Mouse (Mus musculus) stomach, embryonic 14.5 days (tissue): ENCODE results near the gene Ccn5. TPM values are rescaled to one million over a fixed set of nuclear protein-coding genes. Genes with fewer than 3 reads are reported as not detected.

ENCODE experiments used
- ATAC-seq: fragments of 200-750 bp; cut with Nextera tagmentation; 2 replicates; pipeline ENCODE4 v1.8.0; 2017; ENCODE audit warnings: low read depth, moderate TSS enrichment; ENCODE audit not compliant: insufficient number of reproducible peaks, insufficient read depth, low FRiP score
- H3K27ac ChIP-seq: fragments of 300-500 bp; sonication (generic); 2 replicates; pipeline ENCODE4 v1.5.1; 2014; ENCODE audit warnings: mild to moderate bottlenecking, low read length, moderate library complexity, mixed read lengths
- H3K27me3 ChIP-seq: fragments of 300-500 bp; sonication (generic); 2 replicates; pipeline ENCODE4 v1.6.1; 2014; ENCODE audit warnings: low read length, control low read depth, mixed read lengths; ENCODE audit not compliant: control insufficient read depth, insufficient read depth
- H3K36me3 ChIP-seq: fragments of 300-500 bp; sonication (generic); 2 replicates; pipeline ENCODE4 v1.6.1; 2014; ENCODE audit warnings: mild to moderate bottlenecking, control low read depth, low read length, moderate library complexity, mixed read lengths; ENCODE audit not compliant: control insufficient read depth, insufficient read depth
- H3K4me1 ChIP-seq: fragments of 300-500 bp; sonication (generic); 2 replicates; pipeline ENCODE4 v1.6.1; 2014; ENCODE audit warnings: low read length, control low read depth, mixed read lengths; ENCODE audit not compliant: control insufficient read depth, insufficient read depth
- H3K4me2 ChIP-seq: fragments of 300-500 bp; sonication (generic); replicated peaks from 2 replicates; pipeline ENCODE4 v1.6.1; 2014; ENCODE audit warnings: low read depth, low read length, control low read depth
- H3K4me3 ChIP-seq: fragments of 300-500 bp; sonication (generic); 2 replicates; pipeline ENCODE4 v1.5.1; 2014; ENCODE audit warnings: low read depth, low read length, control low read depth
- H3K9ac ChIP-seq: fragments of 300-500 bp; sonication (generic); replicated peaks from 2 replicates; pipeline ENCODE4 v1.6.1; 2014; ENCODE audit warnings: low read depth, mild to moderate bottlenecking, control low read depth, low read length, moderate library complexity, mixed read lengths
- H3K9me3 ChIP-seq: fragments of 300-500 bp; sonication (generic); 2 replicates; pipeline ENCODE4 v1.6.1; 2016; ENCODE audit warnings: low read depth, low read length, control low read depth; ENCODE audit not compliant: control insufficient read depth
- WGBS: fragments of 180-500 bp; shearing (Covaris S2); extraction: QIAGEN DNeasy Blood & Tissue Kit; methylation state at CpG from one replicate; pipeline ENCODE4 v1.1.7; 2014; 5-methylcytosine and 5-hydroxymethylcytosine counted together
- polyA plus RNA-seq: library from polyadenylated mRNA; unstranded; fragments of >200 nt; fragmentation: Nextera tagmentation; extraction: Ambion mirVana; gene quantifications from 2 replicates; pipeline ENCODE4 v1.2.1, GENCODE M21; 2014

The Ccn5 gene
- 0.14 and 0.52 TPM in 2 replicates for polyA plus RNA-seq

DNA sequence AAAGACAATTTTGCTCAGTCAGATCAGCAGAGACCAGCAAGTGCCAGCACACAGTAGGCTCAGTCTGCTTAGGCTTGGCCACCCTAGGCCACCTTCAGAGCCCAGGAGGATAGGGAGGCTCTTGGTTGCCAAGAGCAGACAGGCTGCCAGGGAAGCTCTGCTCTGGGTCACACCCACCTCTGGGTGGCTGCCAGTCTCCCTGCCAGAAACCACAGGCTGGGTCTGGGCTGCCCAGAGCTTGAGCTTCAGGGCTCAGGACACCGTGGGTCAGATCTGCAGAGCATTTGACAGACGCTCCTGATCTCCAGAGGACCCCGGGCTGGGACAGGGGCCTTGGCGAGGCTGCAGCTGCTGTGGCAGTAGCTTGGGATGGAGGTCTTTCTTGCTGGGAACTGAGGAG lies at the start of gene Ccn5:
Ccn5 (plus strand) TSS at position 255 of the 400 bp plus-strand sequence.
- Histone ChIP-seq H3K27ac (no peak within 1 kb of the TSS), H3K4me2 (no peak within 1 kb of the TSS), H3K27me3 (no peaks in the 10 kb centered on the region), H3K36me3 (no peaks in the 10 kb centered on the region), H3K4me1 (peaks cover 5% of the 10 kb centered on the region; the same call in 1 of the 2 replicates), H3K4me3 (no peak within 1 kb of the TSS), H3K9ac (no peak within 1 kb of the TSS), H3K9me3 (no peaks in the 10 kb centered on the region)
- WGBS = 66% methylated on average over 4 of the region's 4 CpGs
- no peak for ATAC-seq

DNA sequence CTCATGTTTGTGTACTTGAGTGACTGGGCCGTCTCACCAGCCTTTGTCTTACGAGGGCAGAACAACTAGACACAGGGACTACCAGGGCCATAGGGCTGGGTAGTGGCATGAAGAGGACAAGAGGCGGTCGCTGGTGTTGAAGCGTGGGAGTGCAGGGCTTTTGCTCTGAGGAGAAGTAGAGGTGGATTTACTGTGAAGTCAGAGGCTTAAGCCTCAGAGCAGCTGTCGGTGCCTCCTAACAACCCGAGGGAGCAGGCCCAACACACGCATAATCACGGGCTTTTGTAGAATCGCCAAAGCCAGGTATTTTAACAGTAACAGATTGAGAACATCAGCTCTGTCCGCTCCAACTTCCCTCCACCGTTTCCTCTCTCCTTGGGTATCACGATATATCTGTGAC lies 44.0 kb upstream of the Ccn5 start:
- Histone ChIP-seq H3K36me3 (no peaks in the 10 kb centered on the region), H3K27me3 (no peaks in the 10 kb centered on the region), H3K4me2 (no peak overlapping the region), H3K4me3 (no peak overlapping the region), H3K4me1 (no peaks in the 10 kb centered on the region), H3K9ac (no peak overlapping the region), H3K27ac (no peak overlapping the region), H3K9me3 (no peaks in the 10 kb centered on the region)
- no peak for ATAC-seq
- WGBS = 20% methylated on average over 13 of the region's 13 CpGs

- H3K36me3 ChIP-seq = no peaks in the 10 kb centered on the region
- no peak overlapping the region for H3K9ac ChIP-seq
- no peak overlapping the region for H3K27ac ChIP-seq
- no peak overlapping the region for H3K4me2 ChIP-seq
- H3K4me3 ChIP-seq = no peak overlapping the region
- ATAC-seq = no peak
- H3K4me1 ChIP-seq = no peaks in the 10 kb centered on the region
- WGBS = 8% methylated on average over 2 of the region's 2 CpGs
- no peaks in the 10 kb centered on the region for H3K27me3 ChIP-seq
- no peaks in the 10 kb centered on the region for H3K9me3 ChIP-seq
Observed at GRCm38 (mm10) chr2:163777061-163777460, 43.6 kb upstream of the Ccn5 start.

DNA sequence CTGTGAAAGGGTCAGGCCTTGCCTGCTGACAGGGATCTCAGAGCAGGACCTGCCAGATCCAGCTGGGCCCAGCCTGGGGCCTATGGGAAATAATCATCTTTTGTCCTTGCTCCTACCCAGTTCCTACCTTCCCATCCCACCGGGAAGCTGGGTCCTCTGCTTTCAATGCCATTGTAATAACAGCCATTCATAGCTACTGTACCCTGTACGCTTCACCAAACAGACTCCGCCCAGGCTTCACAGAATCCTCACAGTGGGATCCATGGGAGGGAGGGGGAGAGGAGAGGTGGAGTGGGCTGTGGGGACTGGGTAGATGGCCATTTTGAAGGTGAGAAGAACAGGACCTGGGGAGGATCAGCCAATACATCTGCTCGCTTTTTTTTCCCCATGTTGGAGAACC lies 41.8 kb upstream of the Ccn5 start:
- no peak for ATAC-seq
- Histone ChIP-seq H3K4me3 (no peak overlapping the region), H3K4me1 (no peaks in the 10 kb centered on the region), H3K27ac (no peak overlapping the region), H3K9ac (no peak overlapping the region), H3K9me3 (no peaks in the 10 kb centered on the region), H3K36me3 (no peaks in the 10 kb centered on the region), H3K27me3 (no peaks in the 10 kb centered on the region), H3K4me2 (no peak overlapping the region)
- 72% methylated on average over 4 of the region's 4 CpGs for WGBS

GRCm38 (mm10) chr2:163783368-163783767 lies 37.3 kb upstream of the Ccn5 start:
- Histone ChIP-seq H3K27me3 (no peaks in the 10 kb centered on the region), H3K4me1 (no peaks in the 10 kb centered on the region), H3K4me3 (no peak overlapping the region), H3K9ac (no peak overlapping the region), H3K4me2 (no peak overlapping the region), H3K36me3 (no peaks in the 10 kb centered on the region), H3K9me3 (no peaks in the 10 kb centered on the region), H3K27ac (no peak overlapping the region)
- WGBS = 85% methylated on average over 6 of the region's 6 CpGs
- no peak for ATAC-seq

- no peak for ATAC-seq
- Histone ChIP-seq H3K27ac (no peak overlapping the region), H3K4me3 (no peak overlapping the region), H3K4me2 (no peak overlapping the region), H3K9me3 (no peaks in the 10 kb centered on the region), H3K27me3 (no peaks in the 10 kb centered on the region), H3K4me1 (no peaks in the 10 kb centered on the region), H3K36me3 (no peaks in the 10 kb centered on the region), H3K9ac (no peak overlapping the region)
- WGBS = 77% methylated on average over 4 of the region's 4 CpGs
Observed at GRCm38 (mm10) chr2:163783901-163784300, 36.8 kb upstream of the Ccn5 start.

DNA sequence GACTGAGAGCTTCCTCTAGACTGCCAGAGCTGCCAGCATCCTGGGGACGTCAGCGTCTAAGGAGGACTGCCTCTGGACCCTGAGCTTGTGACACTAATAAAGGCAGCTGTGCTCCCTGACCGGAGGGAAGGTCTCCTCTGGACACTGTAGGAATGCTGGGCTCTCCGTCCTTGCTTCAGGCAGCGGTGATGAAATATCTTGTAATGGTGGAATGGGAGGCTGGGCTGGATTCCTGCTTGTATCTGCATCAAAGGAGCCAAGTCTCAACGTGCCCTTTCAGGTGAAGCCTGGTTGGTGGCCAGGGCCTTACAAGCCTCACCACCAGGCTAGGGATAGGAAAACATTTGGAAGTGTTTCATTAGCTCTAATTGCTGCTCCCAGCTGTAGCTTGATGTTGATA lies 33.6 kb upstream of the Ccn5 start:
- Histone ChIP-seq H3K27ac (no peak overlapping the region), H3K9ac (no peak overlapping the region), H3K4me3 (no peak overlapping the region), H3K27me3 (no peaks in the 10 kb centered on the region), H3K9me3 (no peaks in the 10 kb centered on the region), H3K36me3 (no peaks in the 10 kb centered on the region), H3K4me2 (no peak overlapping the region), H3K4me1 (no peaks in the 10 kb centered on the region)
- ATAC-seq = no peak
- 78% methylated on average over 6 of the region's 6 CpGs for WGBS

GRCm38 (mm10) chr2:163787709-163788108 lies 33.0 kb upstream of the Ccn5 start:
- 0 out of 2 replicates have a peak, but pooled peaks have one; percentile 28 for ATAC-seq
- Histone ChIP-seq H3K27me3 (no peaks in the 10 kb centered on the region), H3K4me3 (no peak overlapping the region), H3K27ac (no peak overlapping the region), H3K36me3 (no peaks in the 10 kb centered on the region), H3K4me2 (no peak overlapping the region), H3K9ac (no peak overlapping the region), H3K4me1 (no peaks in the 10 kb centered on the region), H3K9me3 (no peaks in the 10 kb centered on the region)
- WGBS = 46% methylated on average over 3 of the region's 3 CpGs

DNA sequence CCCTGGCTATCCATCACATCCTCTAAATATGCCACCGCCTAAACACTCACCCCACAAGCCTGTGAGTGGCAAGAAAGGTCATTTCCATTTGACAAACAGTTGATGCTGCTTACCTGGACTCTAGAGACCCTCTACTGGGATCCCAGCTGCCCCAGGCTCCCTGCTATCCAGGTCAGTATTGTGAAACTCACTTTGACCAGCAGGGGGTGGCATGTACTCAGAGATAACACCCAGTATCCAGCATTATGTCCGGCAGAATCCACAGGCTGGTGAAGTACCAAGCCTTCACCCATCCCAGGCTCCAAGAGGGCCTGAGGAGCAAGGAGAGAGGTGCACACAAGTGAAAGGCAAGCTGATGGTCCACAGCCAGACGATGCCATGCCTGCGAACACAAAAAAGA lies 32.2 kb upstream of the Ccn5 start:
- Histone ChIP-seq H3K4me2 (no peak overlapping the region), H3K27ac (no peak overlapping the region), H3K27me3 (no peaks in the 10 kb centered on the region), H3K9me3 (no peaks in the 10 kb centered on the region), H3K36me3 (no peaks in the 10 kb centered on the region), H3K4me1 (no peaks in the 10 kb centered on the region), H3K4me3 (no peak overlapping the region), H3K9ac (no peak overlapping the region)
- 71% methylated on average over 4 of the region's 4 CpGs for WGBS
- no peak for ATAC-seq
